Mouse (Mus musculus) C2C12 (cell line): ENCODE data around the gene Fam171a2. TPM values are rescaled to one million over a fixed set of nuclear protein-coding genes. Genes with fewer than 3 reads are reported as not detected.

Experiments
- H3K27me3 ChIP-seq: one replicate; pipeline ENCODE4 v1.6.1; 2011; ENCODE audit not compliant: control insufficient read depth, insufficient read depth, insufficient read length
- H3K36me3 ChIP-seq: one replicate; pipeline ENCODE4 v1.6.1; 2011; ENCODE audit not compliant: control insufficient read depth, insufficient read depth
- H3K4me3 ChIP-seq: one replicate; pipeline ENCODE4 v1.5.1; 2011; ENCODE audit warnings: mild to moderate bottlenecking, control low read depth; ENCODE audit not compliant: poor library complexity, insufficient read depth, severe bottlenecking
- H3K79me2 ChIP-seq: one replicate; pipeline ENCODE4 v1.6.1; 2011; ENCODE audit not compliant: control insufficient read depth, insufficient read depth
- H3K79me3 ChIP-seq: one replicate; pipeline ENCODE4 v1.6.1; 2011; ENCODE audit warnings: low read depth, control low read depth
- H3ac ChIP-seq: one replicate; pipeline ENCODE3; 2011; ENCODE audit warnings: low read depth; ENCODE audit not compliant: control insufficient read depth, insufficient read length
- CEBPB ChIP-seq: IDR thresholded peaks from one replicate; pipeline ENCODE4 v1.6.1; 2011; ENCODE audit warnings: low read depth, mild to moderate bottlenecking, control low read depth, moderate library complexity
- CTCF ChIP-seq: IDR thresholded peaks from one replicate; pipeline ENCODE4 v1.5.1; 2011; ENCODE audit not compliant: control insufficient read depth, insufficient read depth, insufficient read length
- FOSL1 ChIP-seq: IDR thresholded peaks from one replicate; pipeline ENCODE4 v1.8.0; 2011; ENCODE audit warnings: mild to moderate bottlenecking, low read length; ENCODE audit not compliant: poor library complexity, insufficient read depth, severe bottlenecking
- MAX ChIP-seq: IDR thresholded peaks from one replicate; pipeline ENCODE4 v1.6.1; 2011; ENCODE audit warnings: mild to moderate bottlenecking, control low read depth
- MYOD1 ChIP-seq: IDR thresholded peaks from one replicate; pipeline ENCODE4 v1.6.1; 2011; ENCODE audit warnings: low read depth; ENCODE audit not compliant: control insufficient read depth, insufficient read length
- MYOG ChIP-seq: IDR thresholded peaks from one replicate; pipeline ENCODE4 v1.6.1; 2011; ENCODE audit not compliant: control insufficient read depth, insufficient read length; ENCODE audit errors: extremely low read depth
- USF1 ChIP-seq: IDR thresholded peaks from one replicate; pipeline ENCODE4 v1.6.1; 2011; ENCODE audit warnings: low read depth, mild to moderate bottlenecking, control low read depth, moderate library complexity
- polyA plus RNA-seq: library from polyadenylated mRNA; unstranded; fragments of >200 nt; fragmentation: generic; extraction: Trizol; gene quantifications from one replicate; pipeline ENCODE4 v1.2.1, GENCODE M21; 2012; ENCODE audit warnings: missing spikeins

The Fam171a2 gene
- polyA plus RNA-seq, 1 experiment: 6.3 TPM

DNA sequence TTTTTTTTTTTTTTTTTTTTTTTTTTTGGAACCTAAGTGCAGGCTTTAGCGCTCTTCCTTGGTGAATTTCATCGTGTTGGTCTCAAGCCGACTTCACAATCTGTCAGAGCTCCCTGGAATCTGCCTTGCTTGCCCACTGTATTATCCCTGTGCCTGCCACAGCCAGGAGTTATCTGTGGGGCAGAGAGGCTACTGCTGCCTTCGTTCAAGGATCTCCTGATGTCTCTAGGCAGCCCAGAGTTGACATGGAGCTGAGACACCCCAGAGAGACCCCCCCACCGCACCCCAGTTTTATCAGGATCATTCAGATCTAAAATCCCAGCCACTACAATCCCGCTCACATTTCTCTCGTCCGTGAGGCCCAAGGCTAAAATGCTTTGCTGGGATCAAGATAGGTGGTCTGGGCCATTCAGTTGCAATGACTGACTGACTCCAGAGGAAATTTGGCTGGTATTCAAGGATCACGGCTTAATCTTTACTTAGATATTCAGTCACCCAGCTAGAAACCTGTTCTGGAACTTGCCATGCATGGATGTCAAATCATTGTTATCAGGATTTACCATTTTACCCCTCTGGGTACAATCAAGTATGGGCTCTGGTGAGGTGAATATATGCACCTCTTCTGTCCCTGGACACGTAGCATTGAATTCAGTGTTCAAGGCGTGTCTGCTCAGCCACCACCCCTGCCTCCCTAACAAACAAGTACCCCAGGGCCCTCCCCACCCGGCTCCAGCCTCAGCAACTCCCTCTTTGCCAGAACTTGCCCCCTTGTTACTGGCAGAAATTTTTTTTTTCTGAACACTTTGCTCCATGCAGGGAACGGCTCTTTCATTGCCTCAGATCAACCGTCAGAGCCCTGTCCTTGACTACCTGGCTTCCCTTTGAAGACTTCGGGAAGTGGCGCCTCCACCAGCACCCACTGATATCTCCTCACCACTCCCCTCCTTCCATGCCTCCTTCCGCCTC lies 1.8 kb upstream of the Fam171a2 start:
- H3K27me3 ChIP-seq: peaks cover 35% of the 10 kb centered on the region
- no peak for TF ChIP-seq USF1

DNA sequence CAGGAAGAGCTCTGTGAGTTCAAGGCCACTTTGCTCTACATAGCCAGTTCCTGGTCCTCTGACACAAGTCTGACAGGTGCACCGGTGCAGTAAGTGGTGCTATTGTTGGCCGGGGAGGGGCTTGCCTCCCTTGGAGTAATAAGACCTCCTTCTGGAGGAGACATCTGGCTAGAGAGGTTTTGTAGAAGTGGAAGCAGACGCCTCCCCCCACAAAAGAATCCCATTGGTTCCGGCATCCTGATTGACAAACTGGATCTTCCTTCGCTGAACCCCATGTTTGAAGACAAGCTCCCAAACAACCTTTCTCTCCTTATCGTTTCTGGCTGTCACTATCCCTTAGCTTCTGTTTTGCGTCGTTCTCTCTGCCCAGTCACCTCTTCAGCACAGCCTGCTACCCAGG lies 845 bp upstream of the Fam171a2 start:
- H3K36me3 ChIP-seq: no peaks in the 10 kb centered on the region
- H3K4me3 ChIP-seq: no peak overlapping the region
- no peak overlapping the region for H3ac ChIP-seq
- no peaks in the 10 kb centered on the region for H3K79me2 ChIP-seq
- peaks cover 35% of the 10 kb centered on the region for H3K27me3 ChIP-seq
- no peaks in the 10 kb centered on the region for H3K79me3 ChIP-seq
- no peak for TF ChIP-seq MAX
- no peak for TF ChIP-seq FOSL1
- TF ChIP-seq CEBPB: no peak
- TF ChIP-seq CTCF: no peak
- no peak for TF ChIP-seq MYOD1
- no peak for TF ChIP-seq MYOG
- TF ChIP-seq USF1: no peak

More for the DNA sequence above, 1.8 kb upstream of the Fam171a2 start:
- Histone ChIP-seq H3K79me3 (no peaks in the 10 kb centered on the region), H3K36me3 (no peaks in the 10 kb centered on the region), H3ac (no peak overlapping the region), H3K4me3 (no peak overlapping the region), H3K79me2 (no peaks in the 10 kb centered on the region)

DNA sequence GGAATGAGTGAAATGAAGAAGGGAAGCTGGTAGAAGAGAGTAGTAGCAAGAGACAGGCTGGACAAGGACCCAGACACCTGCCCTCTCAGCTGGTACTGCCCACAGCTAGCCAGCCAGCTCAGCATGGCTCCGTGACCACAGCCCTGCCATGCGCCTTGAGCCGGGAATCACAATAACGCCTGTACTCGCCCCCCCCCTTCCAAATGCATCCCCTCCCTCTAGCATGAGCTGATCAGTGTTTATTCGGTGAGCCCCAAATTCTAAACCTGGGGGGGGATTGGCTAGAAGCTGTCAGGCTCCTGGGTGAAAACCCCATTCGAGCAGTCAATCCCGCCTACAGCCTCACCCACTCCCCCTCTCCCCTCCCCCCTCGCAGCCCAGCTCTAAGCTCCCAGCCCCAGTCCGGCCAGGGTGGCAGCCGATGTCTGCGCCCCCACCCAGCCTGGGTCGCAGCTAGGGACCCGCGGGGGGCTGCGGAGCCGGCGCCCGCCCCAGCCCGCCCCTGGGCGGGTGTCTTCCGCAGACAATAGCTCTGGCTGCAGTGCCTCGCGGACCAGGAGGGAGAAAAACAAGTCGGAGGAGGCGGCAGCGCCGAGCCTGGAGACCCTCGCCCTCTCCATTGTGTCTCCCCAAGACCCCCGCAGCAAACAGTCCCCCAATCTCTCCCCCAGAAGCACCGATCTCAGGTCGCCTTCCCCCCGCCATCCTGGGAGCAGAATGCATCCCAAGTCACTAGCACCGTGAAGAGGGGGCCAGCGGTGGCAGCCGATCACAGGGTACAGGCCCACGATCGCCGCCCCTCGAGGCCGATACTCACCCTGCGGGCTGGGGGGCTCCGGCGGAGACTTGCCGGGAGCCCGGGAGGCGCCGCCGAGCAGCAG lies 661 bp downstream of the Fam171a2 start:
- H3K4me3 ChIP-seq: peak overlapping the region; percentile 46
- no peaks in the 10 kb centered on the region for H3K79me3 ChIP-seq
- H3K27me3 ChIP-seq: peaks cover 26% of the 10 kb centered on the region
- H3K36me3 ChIP-seq: no peaks in the 10 kb centered on the region
- H3K79me2 ChIP-seq: no peaks in the 10 kb centered on the region
- peak overlapping the region; percentile 89 for H3ac ChIP-seq
- no peak for TF ChIP-seq CEBPB
- TF ChIP-seq CTCF: no peak
- TF ChIP-seq MYOD1: peak; percentile 44
- TF ChIP-seq USF1: no peak
- no peak for TF ChIP-seq MYOG
- TF ChIP-seq MAX: no peak
- no peak for TF ChIP-seq FOSL1

DNA sequence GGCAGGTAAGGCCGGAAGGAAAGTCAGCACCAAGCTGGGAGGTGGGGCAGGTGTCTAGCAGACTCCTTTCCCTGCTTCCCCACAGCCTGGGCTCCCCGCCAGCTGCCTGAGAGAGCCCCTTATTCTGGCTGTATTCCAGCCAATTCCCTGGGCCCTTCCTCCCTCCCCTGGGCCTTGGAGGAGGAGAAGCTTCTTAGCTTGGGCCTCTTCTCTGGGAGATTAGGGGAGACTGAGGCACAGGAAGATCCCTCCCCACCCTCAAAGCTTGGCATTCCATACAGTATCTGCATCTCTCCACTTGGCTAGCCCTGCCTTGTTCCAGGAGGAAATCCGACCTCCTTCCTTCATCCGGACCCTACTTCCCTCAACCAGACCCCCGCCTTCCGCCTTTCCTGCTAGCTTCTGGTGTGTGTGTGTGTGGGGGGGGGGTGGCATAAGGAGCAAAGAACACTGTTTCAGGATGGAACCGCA lies 1.6 kb downstream of the Fam171a2 start:
- no peaks in the 10 kb centered on the region for H3K79me2 ChIP-seq
- H3K27me3 ChIP-seq: peaks cover 26% of the 10 kb centered on the region
- H3K4me3 ChIP-seq: no peak overlapping the region
- TF ChIP-seq MAX (no peak), MYOG (no peak), FOSL1 (no peak), USF1 (no peak), CTCF (no peak), CEBPB (no peak), MYOD1 (no peak)
- no peaks in the 10 kb centered on the region for H3K36me3 ChIP-seq
- no peak overlapping the region for H3ac ChIP-seq
- H3K79me3 ChIP-seq: no peaks in the 10 kb centered on the region

GRCm38 (mm10) chr11:102445264-102445890 lies 2.1 kb downstream of the Fam171a2 start:
- Histone ChIP-seq H3K79me3 (no peaks in the 10 kb centered on the region), H3K4me3 (no peak overlapping the region), H3K27me3 (peaks cover 22% of the 10 kb centered on the region), H3K36me3 (no peaks in the 10 kb centered on the region), H3K79me2 (no peaks in the 10 kb centered on the region), H3ac (no peak overlapping the region)
- TF ChIP-seq CTCF (no peak), MYOD1 (peak; percentile 25)
